Mouse (Mus musculus) brain, embryonic 14.5 days (tissue): ENCODE data around the gene Mfn2. TPM values are rescaled to one million over a fixed set of nuclear protein-coding genes. Genes with fewer than 3 reads are reported as not detected.
A peak's percentile ranks its signal among the peaks of the same experiment; 100 is the strongest.

Source experiments
- DNase-seq: peaks from one replicate; pipeline ENCODE4 v3.0.0-alpha.2; 2011; ENCODE audit warnings: low read depth
- CTCF ChIP-seq: fragments of 200-500 bp; IDR thresholded peaks from 2 replicates; pipeline ENCODE4 v1.5.1; 2012; ENCODE audit warnings: inconsistent platforms, mild to moderate bottlenecking, moderate library complexity, borderline replicate concordance; ENCODE audit not compliant: insufficient read depth, insufficient read length; ENCODE audit errors: extremely low read depth
- POLR2A ChIP-seq: fragments of 200-500 bp; IDR thresholded peaks from 2 replicates; pipeline ENCODE4 v1.6.1; 2012; ENCODE audit warnings: mild to moderate bottlenecking, inconsistent platforms, borderline replicate concordance; ENCODE audit not compliant: poor library complexity, insufficient read depth, insufficient read length, severe bottlenecking; ENCODE audit errors: extremely low read depth
- polyA plus RNA-seq: library from polyadenylated mRNA; depleted of rRNA; stranded (reverse); fragments of >200 nt; gene quantifications from 2 replicates; pipeline ENCODE4 v1.2.3, GENCODE M21; 2012

Gene Mfn2
- polyA plus RNA-seq, 1 experiment: 84.6 TPM

DNA sequence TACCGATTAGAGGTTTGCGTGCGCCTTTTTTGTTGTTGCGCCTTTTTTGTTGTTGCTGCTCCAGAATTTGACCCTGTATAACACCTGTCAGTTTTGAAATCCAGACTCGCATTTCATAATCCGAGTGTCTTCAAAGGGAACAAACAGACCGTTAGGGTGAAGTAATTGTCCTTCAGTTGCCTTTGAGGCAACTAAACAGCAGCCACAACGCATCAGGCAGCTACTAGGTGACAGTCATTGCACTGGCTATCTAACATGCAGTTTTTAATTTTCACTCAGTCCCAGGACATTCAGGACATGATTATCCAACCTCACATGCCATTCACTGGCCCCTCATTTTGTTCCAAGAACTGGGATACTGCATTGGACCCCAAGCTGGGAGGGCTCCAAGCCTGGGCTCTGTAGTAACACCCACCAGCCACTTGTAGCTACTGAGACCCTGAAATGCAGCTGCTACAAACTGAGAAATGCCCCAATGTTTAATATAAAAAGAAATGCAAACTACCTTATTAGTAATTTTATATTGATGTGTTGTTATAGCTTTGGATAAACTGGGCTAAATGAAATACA is 671 bp upstream of the Mfn2 start:
- DNase-seq: no peak
- peak; percentile 42; the same call in 1 of the 2 replicates for TF ChIP-seq POLR2A
- TF ChIP-seq CTCF: no peak

DNA sequence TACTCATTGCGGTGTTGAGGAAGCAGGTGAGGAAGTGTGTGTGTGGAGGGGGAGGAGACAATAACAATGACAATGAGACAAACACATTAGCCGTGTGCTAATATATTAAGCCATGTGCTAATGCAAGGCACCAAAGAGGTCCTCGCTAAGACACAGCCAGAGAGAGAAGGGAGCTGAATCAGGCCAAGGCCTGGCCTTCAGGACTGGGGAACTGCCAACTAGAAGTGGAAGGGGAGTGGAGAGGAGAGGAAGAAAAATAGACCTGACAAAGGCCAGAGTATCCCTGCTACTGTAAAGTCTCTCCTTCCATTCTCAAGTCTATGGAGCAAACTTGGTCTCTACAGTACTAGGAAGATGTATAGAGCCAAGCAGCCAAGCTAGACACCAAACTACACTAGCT is 903 bp downstream of the Mfn2 start:
- DNase-seq: no peak
- TF ChIP-seq CTCF (no peak), POLR2A (no peak)

DNA sequence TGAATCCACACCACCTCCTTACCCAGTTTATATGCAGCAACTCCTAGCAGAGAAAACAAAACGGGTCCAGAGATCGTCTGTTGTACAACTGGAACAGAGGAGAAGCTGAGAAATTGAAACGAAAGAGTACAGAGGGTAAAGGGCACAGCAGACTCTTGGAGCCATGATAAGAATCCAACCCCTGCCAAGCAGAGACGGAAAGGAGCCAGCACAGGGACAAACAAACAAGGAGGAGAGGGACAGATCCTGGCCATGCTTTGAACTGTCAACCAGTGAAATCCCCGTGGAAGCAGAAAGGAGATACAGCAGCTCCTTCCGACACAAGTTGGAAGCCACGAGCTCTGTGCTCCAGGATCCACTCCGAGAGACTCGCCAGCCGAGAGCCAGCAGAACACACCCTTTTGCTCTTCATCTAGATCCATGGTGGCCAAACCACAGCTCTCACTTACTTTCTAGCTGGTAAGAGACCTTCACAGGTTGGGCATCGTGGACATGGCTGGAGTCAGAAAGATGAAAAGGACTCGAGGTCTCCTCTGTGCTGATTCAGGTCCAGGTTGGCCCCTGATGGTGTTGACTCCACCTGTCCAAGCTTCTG is 1.5 kb downstream of the Mfn2 start:
- TF ChIP-seq CTCF: no peak
- no peak for TF ChIP-seq POLR2A
- no peak for DNase-seq

DNA sequence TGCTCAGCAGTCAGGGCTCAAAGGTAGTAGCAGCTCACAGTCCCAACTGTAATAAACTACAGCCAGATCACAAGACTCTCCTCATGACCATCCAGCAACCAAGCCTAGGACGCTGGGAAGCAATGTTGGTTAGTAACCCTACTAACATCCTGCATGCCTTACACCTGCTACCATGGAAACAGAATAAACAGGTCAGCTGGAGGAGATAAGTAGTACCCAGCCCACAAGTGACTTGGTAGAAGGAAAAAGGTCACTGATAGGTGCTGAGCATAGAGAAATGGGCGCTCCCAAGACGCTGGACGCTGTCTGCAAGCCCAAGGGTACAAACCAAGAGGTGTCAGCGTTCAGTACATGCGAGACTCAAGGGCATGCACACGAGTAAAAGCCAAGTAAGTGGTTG is 4.1 kb downstream of the Mfn2 start:
- no peak for TF ChIP-seq CTCF
- no peak for TF ChIP-seq POLR2A

DNA sequence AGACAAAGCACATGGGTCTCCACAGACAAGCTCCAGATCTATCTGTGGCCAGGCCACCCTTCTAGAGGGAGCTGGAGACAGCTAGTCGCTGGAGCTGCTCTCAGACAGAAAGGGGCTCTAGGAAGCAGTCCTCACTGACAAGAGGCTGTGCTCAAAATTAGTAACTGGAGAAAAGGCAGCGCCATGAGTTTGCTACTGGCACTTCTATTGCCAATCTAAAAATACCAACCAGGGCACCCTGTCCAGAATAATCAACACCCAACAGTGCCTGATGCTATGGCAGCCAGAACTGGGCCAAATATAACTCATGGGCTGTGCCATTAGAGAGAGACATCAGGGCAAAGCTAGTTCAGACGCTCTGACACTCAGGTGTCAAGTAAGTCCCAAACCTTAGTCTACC is 7.2 kb downstream of the Mfn2 start:
- TF ChIP-seq POLR2A: no peak
- no peak for TF ChIP-seq CTCF
- DNase-seq: no peak

More for the DNA sequence above, 4.1 kb downstream of the Mfn2 start:
- no peak for DNase-seq

DNA sequence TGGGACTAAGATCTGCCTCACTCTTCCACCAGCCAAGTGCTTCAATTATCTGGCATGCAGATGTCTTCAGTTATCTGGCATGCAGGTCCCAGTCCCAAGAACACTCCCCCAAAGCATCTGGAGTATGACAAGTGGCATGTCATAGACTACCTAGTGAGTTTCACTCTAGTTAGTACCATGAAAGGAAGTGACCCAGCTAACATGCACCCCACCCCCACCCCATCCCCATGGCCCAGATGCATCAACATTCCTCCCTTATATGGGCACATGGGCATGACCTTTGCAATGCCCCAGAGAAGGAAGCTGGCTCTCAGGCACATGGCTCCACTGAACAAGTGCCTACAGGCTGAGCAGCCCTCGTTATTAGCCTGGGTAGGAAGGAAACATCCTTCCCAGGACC is 8.1 kb downstream of the Mfn2 start:
- no peak for TF ChIP-seq POLR2A
- no peak for TF ChIP-seq CTCF
- no peak for DNase-seq

DNA sequence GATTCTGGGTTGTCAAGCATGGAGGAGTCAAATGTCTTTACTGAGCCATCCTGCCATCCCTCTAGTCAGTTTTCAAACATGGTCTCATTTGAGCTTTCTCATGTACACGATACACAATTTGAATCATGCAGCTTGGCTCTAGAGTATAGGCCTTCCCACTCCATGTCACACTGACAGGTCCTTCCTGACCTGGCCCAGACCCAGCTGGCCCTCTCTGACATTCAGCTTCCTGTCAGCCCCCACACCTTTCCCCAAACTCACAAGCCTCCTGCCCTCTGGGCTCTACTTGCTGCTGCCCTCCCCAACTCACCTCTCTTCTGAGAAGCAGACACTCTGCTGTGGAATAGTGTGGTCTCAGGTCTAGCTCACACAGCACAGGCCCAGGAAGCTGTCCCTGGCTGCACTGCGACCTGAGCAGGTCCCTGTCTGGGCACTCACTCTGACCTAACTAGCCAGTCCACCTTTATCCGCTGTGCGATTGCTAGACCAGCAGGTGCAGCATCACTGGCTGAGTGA is 8.6 kb downstream of the Mfn2 start:
- DNase-seq: no peak
- TF ChIP-seq POLR2A (no peak), CTCF (no peak)

DNA sequence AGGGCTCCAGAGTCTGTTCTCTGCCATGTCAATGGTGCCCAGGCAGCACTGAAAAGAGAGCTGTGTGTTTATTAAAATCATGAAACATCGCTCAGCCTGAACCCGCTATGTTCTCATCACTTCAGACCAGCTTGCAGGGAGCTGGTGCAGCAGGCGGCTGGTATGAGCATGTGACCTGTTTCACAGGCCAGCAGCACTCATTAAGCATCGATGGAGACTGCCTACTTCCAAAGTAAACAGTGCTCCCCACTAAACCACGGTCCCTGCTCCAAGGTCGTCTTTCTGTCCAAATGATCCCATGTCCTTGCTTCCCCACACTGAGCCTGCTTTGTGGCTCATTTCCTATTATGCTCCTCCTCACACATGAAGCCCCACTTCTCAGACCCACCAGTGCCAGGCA is 14.2 kb downstream of the Mfn2 start:
- no peak for DNase-seq
- TF ChIP-seq POLR2A (no peak), CTCF (no peak)

DNA sequence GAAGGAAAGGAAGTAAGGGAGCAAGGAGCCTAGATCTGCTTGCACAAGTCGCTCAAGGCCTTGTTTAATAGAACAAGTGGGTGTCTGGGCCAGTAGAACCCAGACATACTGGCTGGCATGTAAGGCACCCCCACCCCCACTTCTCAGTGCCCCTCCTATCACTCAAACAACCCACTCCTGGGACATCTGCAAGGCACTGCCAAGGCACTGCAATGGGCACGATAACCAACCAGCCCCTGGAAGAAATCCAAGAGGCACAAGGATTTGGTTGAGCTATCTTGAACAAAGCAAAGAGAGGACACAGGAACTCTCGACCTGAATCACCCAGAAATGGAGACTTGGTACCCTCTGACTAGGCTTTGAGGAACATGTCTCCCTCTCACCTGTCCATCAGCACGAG is 16.3 kb downstream of the Mfn2 start:
- DNase-seq: no peak
- TF ChIP-seq POLR2A (no peak), CTCF (no peak)

DNA sequence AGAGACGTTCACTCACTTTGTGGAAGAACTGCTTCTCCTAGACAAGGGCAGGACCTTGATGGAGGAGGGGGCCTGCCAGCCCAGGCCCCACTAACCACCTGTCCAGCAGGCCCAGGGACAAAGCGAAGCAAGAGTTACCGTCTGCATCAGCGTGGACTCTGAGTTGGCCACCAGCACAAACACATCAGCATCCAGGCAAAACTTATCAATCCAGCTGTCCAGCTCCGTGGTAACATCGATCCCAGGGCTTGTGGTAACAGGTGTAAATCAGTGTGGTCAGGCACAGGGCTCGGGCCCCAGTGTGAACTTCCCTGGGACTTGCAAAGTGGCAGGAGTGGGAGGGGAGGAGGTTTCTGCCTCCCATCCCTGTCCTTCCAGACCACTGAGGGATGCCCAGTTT is 17.2 kb downstream of the Mfn2 start:
- TF ChIP-seq CTCF (no peak), POLR2A (no peak)
- DNase-seq: no peak

DNA sequence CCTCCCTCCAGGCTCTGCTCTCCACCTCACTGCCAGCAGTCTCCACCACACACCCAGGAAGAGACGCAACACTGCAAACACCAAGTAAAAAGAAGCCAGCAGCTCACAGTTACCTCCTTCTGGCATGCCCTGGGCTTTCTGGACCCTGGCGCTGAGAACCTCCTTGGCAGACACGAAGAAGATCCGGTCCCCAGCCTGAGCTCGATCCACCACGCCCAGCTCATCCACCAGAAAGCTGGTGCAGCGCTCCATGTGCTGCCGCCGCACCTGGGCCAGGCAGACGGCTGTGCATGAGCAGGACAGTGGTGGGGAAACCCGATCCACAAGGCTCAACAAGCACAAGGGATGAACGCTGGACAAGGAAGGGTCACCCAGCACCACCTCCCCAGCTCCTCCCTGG is 18.3 kb downstream of the Mfn2 start:
- DNase-seq: no peak
- TF ChIP-seq CTCF: no peak
- TF ChIP-seq POLR2A: no peak

DNA sequence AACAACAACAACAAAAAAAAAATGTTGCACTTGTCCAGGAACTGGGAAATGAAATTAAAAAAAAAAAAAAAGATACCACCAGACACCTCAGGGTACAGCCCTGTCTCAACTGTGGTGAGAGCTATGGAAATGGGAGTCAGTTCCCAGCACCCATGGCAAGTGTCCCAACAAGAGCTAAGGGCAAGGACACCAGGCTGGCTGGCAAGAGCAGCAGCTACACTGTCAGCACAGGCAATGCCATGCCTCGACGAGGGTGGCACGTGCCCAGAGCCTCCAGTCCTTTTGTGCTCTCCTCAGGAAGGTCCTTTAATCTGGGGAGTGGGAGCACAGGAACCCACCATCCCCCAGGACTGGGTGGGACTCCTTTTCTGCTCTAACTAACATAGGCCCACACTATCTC is 20.4 kb downstream of the Mfn2 start:
- no peak for DNase-seq
- TF ChIP-seq POLR2A: no peak
- TF ChIP-seq CTCF: no peak

DNA sequence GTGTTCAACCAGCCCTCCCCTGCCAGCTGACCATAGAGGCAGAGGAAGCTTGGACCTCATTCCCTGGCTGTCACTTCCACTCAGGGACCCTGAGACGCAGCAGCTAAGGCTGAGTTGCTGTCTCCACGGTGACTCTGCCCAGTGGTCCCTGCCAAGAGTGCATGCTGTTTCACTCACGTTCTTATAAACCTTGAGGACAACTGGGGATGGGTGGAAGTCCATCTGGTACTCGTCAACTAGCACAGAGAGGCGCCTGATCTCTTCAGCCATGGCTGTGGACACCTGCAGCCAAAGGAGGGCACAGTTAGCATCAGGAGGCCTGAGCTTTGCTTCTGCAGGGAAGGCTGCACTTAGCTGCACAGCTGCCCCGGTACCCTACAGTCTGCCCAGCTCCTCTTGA is 21.5 kb downstream of the Mfn2 start:
- TF ChIP-seq CTCF (no peak), POLR2A (no peak)
- DNase-seq: no peak

DNA sequence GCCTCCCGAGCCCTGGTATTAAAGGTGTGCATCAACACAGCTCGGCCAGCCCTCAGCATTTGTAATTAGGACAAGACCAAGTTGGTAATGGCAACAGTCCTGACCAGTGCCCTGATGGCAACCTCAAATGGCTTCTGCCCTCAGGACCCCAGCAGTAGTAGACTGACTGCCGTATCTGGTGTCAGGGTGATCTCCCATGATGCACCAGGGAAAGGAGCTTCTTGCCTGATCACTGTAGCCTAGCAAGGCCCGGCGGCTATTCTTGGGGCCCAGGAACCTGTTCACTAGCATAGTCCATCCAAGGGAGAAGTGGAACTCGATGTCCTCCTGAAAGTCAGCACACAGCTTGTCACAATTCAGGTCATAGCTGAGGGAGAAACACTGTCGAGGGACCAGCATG is 22.7 kb downstream of the Mfn2 start:
- DNase-seq: no peak
- TF ChIP-seq CTCF: no peak
- no peak for TF ChIP-seq POLR2A

DNA sequence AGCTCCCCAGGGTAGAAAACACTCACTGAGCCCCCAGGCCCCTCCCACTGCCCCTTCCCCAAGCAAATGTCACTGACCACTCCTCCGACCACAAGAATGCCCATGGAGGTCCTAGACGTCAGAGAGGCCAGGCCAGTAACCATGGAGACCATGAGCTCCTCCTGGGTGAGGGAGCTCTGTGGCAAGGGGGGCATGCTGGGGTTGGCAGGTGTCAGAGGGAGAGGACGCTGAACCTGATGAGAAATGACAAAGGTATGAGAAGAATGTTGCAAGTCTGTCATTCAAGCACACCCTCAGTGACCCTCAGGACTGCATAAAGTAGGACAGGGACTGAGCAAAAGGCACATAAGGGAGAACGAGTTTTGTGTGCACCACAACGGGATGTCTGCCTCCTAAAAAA is 24.6 kb downstream of the Mfn2 start:
- no peak for DNase-seq
- TF ChIP-seq POLR2A: no peak
- TF ChIP-seq CTCF: no peak

DNA sequence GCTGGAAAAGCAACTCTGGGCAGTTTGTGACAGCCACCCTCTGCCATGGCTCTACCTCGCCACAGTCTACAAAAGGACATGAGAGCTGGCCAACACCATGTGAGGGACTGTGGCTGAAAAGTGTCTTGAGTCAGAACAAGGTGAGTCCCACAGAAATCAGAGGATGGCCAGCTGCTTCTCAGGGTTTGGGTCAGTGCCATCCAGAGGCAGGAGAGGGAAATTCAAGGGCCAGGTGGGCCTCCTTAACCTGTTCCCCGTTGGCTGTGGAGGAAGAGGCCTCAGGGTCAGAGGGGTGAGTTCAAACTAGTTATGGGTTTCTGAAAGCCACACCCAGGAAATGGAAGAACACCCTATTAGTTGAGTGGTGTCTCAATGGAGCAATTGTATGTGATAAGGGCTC is 25.0 kb downstream of the Mfn2 start:
- TF ChIP-seq POLR2A: no peak
- no peak for TF ChIP-seq CTCF
- DNase-seq: no peak
